Mouse (Mus musculus) CH12F3 (cell line): Measurements from ENCODE around the gene Slc13a2.

Source experiments
- in situ Hi-C: fragments of 300-500 bp; cut with MboI; formaldehyde crosslinking; loops from 2 replicates; pipeline ENCODE4 v1.14.3; 2020; ENCODE audit warnings: low sequenced_read_pairs

Gene Slc13a2

DNA sequence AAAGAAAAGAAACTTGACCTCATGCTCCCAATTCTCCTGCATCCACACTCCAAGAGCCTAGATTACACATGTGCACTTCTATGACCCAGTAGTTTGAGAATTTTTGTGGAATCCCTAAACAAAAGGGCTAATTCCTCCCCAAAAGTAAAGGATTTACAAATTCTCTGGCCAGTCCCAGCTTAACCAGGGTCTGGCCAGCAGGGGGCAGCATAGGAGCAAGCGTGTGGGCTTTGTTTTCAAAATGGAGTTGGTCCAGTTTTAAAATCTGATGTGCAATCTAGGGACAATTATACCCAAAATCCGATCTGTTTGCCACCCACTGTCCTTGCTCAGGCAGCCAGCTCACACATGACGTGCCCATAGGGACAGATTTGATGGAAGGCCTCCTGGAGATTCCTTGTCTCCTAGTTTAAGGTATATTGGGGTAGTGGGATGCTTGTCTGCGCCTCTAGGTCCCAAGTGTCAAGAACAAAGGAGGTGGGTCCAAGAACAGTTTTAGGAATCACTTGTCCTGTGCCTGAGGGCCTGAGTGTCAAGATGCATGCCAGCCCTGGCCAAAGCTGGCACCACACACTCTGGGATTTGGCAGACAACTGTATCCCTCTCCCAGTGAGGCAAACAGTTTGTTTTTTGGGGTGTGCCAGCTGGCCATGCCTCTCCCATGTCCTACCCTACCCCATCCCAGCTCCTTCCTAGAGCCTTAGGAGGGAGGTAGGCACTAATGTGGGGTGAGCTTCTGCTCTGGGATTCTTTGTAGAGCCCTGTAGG lies 66.4 kb downstream of the Slc13a2 start:
- in situ Hi-C loops = no loop called here

DNA sequence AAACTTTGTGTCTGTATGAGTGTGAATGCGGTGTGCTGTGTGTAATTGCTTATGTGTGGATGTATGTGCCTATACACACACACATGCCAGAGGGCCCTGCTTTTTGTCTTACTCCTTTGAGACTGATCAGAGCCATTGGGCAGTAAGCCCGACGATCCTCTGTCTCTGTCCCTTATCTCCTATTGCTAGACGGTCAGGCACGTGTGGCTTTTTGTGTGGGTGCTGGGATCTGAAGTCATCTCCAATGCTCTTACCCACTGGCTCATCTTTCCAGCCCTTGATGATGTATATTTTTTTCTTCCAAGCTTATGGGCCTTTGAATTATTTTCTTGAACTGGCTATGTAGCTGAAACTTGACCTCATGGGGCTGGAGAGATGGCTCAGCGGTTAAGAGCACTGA lies 67.1 kb downstream of the Slc13a2 start:
- in situ Hi-C loops = no loop called here

DNA sequence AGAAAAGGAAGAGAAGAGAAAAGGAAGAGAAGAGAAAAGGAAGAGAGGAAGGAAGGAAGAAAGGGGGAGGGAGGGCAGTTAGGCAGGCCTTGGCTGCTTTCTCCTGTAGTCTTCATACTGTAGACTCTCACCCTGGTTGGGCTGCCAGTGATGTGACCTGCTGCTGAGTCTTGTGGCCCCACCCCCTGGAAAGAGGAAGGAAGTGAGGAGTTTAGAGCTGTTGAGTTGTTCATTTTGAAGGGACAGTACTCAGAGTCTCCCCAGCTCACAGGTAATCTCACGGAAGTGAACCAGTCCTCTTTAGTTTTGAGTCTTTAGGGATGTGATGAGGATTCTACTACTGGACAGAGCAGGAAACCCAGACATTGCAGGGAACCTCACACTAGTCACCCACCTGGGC lies 68.9 kb downstream of the Slc13a2 start:
- in situ Hi-C loops = no loop called here

DNA sequence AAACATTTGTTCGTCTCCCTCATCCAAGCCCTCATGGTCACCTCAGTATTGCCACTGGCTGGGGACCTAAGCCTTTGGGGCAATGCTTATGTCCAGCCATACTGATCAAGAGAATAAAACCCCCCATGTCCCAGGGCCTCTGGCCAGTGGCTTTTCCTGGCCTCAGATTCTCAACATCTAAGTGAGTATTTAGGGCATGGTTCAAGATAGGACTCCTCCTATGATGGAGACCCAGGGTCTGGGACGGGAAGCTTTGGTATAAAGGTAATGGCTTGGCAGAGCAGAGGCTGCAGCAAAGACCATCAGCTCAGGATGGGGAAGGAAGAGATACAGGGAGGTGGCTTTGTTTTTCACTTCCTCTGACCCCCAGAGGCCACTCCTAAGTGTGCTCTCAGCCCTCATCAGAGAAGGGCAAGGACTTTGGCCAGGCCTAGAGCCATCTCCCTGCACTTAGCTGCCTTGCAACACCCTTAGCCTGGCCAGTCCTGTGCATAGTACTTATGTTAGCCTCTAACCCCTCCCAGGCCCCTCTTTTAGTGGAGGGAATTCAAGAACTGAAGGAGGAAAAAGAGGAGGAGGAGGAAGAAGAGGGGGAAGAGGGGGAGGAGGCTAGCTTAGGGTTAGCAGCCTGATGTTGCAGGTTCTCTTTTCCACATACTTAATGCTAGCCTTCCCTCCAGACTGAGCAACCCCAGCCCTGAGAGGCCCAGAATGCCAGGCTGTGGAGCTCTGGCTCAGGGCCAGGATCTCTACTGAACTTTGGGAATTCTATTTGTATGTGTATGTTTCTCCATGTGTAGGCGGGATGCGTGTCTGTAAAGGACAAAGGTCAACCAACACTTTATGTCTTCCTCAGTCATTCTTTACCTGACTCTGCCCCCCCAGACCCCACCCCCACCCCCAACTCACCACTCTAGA lies 72.3 kb downstream of the Slc13a2 start:
- in situ Hi-C loops = no loop called here

DNA sequence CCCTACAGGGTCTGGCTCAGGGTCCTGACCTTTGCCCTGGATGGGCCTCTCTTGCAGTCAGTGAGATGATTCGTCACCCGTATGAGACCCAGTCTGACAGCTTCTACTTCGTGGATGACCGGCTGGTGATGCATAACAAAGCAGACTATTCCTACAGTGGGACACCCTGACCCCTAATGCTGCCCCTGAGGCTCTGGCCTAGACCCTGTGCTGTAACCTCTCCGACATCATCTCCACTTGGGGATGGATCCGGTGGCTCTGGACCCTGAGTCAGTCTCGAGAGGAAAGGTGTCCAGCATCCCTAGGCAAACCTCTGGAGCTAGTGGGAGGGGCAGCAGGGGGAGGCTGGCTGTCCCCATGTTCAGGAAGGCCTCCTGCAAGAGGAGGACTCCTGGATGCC lies 73.5 kb downstream of the Slc13a2 start:
- in situ Hi-C loops = no loop called here

DNA sequence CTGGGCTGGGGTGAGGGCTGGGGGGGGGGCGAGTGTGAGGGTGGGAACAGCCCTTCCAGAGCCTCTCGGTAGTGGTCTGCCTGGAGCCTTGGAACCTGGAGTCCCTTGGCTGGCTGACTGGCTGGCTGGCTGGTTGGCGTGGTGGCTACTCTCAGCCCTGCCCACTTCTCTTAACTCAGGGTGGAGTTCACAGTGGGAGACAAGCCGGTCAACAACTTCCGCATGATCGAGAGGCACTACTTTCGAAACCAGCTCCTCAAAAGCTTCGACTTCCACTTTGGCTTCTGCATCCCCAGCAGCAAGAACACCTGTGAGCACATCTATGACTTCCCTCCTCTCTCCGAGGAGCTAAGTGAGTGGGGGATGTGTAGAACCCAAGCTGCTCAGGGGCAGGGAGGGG lies 74.1 kb downstream of the Slc13a2 start:
- in situ Hi-C loops = no loop called here
